Mouse (Mus musculus): ENCODE results near the gene Smc3. TPM values are rescaled to one million over a fixed set of nuclear protein-coding genes. Genes with fewer than 3 reads are reported as not detected.

The Smc3 gene
- total RNA-seq, 1 experiment = 76.0 TPM

GRCm38 (mm10) chr19:53596723-53597474, 3.3 kb upstream of the Smc3 start:
- Histone ChIP-seq H3K4me1 (ENCODE audit: control insufficient read depth in 2 of 2, insufficient read depth in 2 of 2, low read length in 2 of 2, poor library complexity in 1 of 2) (no peaks in the 10 kb centered on the region; a peak in 1 of 4 replicates), H3K27ac (ENCODE audit: insufficient read depth, low read depth, low read length, poor library complexity, severe bottlenecking) (peak overlapping the region; percentile 79)

GRCm38 (mm10) chr19:53600549-53601362, 558 bp downstream of the Smc3 start:
- Histone ChIP-seq H3K4me3 (ENCODE audit: insufficient read depth in 1 of 2, low read depth in 1 of 2, low read length in 2 of 2, poor library complexity in 1 of 2, severe bottlenecking in 1 of 2) (peak overlapping the region; percentile 81 to 86), H3K4me1 (ENCODE audit: control insufficient read depth in 2 of 2, insufficient read depth in 2 of 2, low read length in 2 of 2, poor library complexity in 1 of 2) (peaks cover 0 to 3% of the 10 kb centered on the region in 2 experiments; a peak in 2 of 4 replicates), H3K9me3 (ENCODE audit: control insufficient read depth, insufficient read depth, low read depth, low read length) (no peaks in the 10 kb centered on the region), H3K36me3 (ENCODE audit: control insufficient read depth, insufficient read depth, low read length, poor library complexity, severe bottlenecking) (peaks cover 8% of the 10 kb centered on the region), H3K27ac (ENCODE audit: insufficient read depth, low read depth, low read length, poor library complexity, severe bottlenecking) (peak overlapping the region; percentile 55), H3K9ac (ENCODE audit: insufficient read depth, low read depth, low read length, poor library complexity, severe bottlenecking) (peak overlapping the region; percentile 90)
- TF ChIP-seq ZC3H11A (IDR thresholded peaks at IDR 0.05; ENCODE audit: borderline replicate concordance, low read depth, low read length) (no peak), CHD2 (IDR thresholded peaks at IDR 0.05; ENCODE audit: low read depth, low read length) (no peak), ZNF384 (IDR thresholded peaks at IDR 0.05; ENCODE audit: low read depth, low read length) (no peak), HCFC1 (IDR thresholded peaks at IDR 0.05; ENCODE audit: borderline replicate concordance, insufficient read depth, low read length) (no peak; the same call in 1 of the 2 replicates), MAFK (IDR thresholded peaks at IDR 0.05; ENCODE audit: insufficient read depth, low read depth, low read length) (no peak)
- DNase-seq (ENCODE audit: low read depth, low spot score) = no peak
- in situ Hi-C loops (cut with MboI; ENCODE audit: low sequenced_read_pairs in 2 of 2, unreplicated experiment in 2 of 2) = no loop called here

More at GRCm38 (mm10) chr19:53596723-53597474, 3.3 kb upstream of the Smc3 start:
- 0 out of 2 replicates have a peak, but pooled peaks cover 1% of the 10 kb centered on the region for H3K9me3 ChIP-seq (ENCODE audit: control insufficient read depth, insufficient read depth, low read depth, low read length)
- no peak for TF ChIP-seq MAFK (IDR thresholded peaks at IDR 0.05; ENCODE audit: insufficient read depth, low read depth, low read length)
- no peak for TF ChIP-seq CHD2 (IDR thresholded peaks at IDR 0.05; ENCODE audit: low read depth, low read length)
- TF ChIP-seq HCFC1 (IDR thresholded peaks at IDR 0.05; ENCODE audit: borderline replicate concordance, insufficient read depth, low read length) = no peak
- TF ChIP-seq ZNF384 (IDR thresholded peaks at IDR 0.05; ENCODE audit: low read depth, low read length) = no peak
- no peak for TF ChIP-seq ZC3H11A (IDR thresholded peaks at IDR 0.05; ENCODE audit: borderline replicate concordance, low read depth, low read length)
- in situ Hi-C loops (cut with MboI; ENCODE audit: low sequenced_read_pairs in 2 of 2, unreplicated experiment in 2 of 2) = no loop called here
- no peak overlapping the region for H3K4me3 ChIP-seq (ENCODE audit: insufficient read depth in 1 of 2, low read depth in 1 of 2, low read length in 2 of 2, poor library complexity in 1 of 2, severe bottlenecking in 1 of 2)
- no peak overlapping the region for H3K9ac ChIP-seq (ENCODE audit: insufficient read depth, low read depth, low read length, poor library complexity, severe bottlenecking)
- DNase-seq (ENCODE audit: low read depth, low spot score) = no peak
- H3K36me3 ChIP-seq (ENCODE audit: control insufficient read depth, insufficient read depth, low read length, poor library complexity, severe bottlenecking) = no peaks in the 10 kb centered on the region; the same call in 1 of the 2 replicates

GRCm38 (mm10) chr19:53601363-53601655, 1.1 kb downstream of the Smc3 start:
- Histone ChIP-seq H3K9me3 (ENCODE audit: control insufficient read depth, insufficient read depth, low read depth, low read length) (no peaks in the 10 kb centered on the region), H3K4me1 (ENCODE audit: control insufficient read depth in 2 of 2, insufficient read depth in 2 of 2, low read length in 2 of 2, poor library complexity in 1 of 2) (peaks cover 0 to 3% of the 10 kb centered on the region in 2 experiments; a peak in 2 of 4 replicates), H3K4me3 (ENCODE audit: insufficient read depth in 1 of 2, low read depth in 1 of 2, low read length in 2 of 2, poor library complexity in 1 of 2, severe bottlenecking in 1 of 2) (peak overlapping the region; percentile 81 to 86), H3K27ac (ENCODE audit: insufficient read depth, low read depth, low read length, poor library complexity, severe bottlenecking) (no peak overlapping the region), H3K9ac (ENCODE audit: insufficient read depth, low read depth, low read length, poor library complexity, severe bottlenecking) (peak overlapping the region; percentile 90), H3K36me3 (ENCODE audit: control insufficient read depth, insufficient read depth, low read length, poor library complexity, severe bottlenecking) (peaks cover 8% of the 10 kb centered on the region)
- no peak for DNase-seq (ENCODE audit: low read depth, low spot score)
- no peak for TF ChIP-seq ZC3H11A (IDR thresholded peaks at IDR 0.05; ENCODE audit: borderline replicate concordance, low read depth, low read length)
- in situ Hi-C loops (cut with MboI; ENCODE audit: low sequenced_read_pairs in 2 of 2, unreplicated experiment in 2 of 2) = no loop called here

- no peak overlapping the region for H3K27ac ChIP-seq (ENCODE audit: insufficient read depth, low read depth, low read length, poor library complexity, severe bottlenecking)
- no peak overlapping the region for H3K4me3 ChIP-seq (ENCODE audit: insufficient read depth in 1 of 2, low read depth in 1 of 2, low read length in 2 of 2, poor library complexity in 1 of 2, severe bottlenecking in 1 of 2)
- H3K9me3 ChIP-seq (ENCODE audit: control insufficient read depth, insufficient read depth, low read depth, low read length) = no peaks in the 10 kb centered on the region
- in situ Hi-C loops (cut with MboI; ENCODE audit: low sequenced_read_pairs in 2 of 2, unreplicated experiment in 2 of 2) = no loop called here
- no peak for DNase-seq (ENCODE audit: low read depth, low spot score)
- TF ChIP-seq CHD2 (IDR thresholded peaks at IDR 0.05; ENCODE audit: low read depth, low read length) (no peak), ZC3H11A (IDR thresholded peaks at IDR 0.05; ENCODE audit: borderline replicate concordance, low read depth, low read length) (no peak), ZNF384 (IDR thresholded peaks at IDR 0.05; ENCODE audit: low read depth, low read length) (no peak), MAFK (IDR thresholded peaks at IDR 0.05; ENCODE audit: insufficient read depth, low read depth, low read length) (no peak), HCFC1 (IDR thresholded peaks at IDR 0.05; ENCODE audit: borderline replicate concordance, insufficient read depth, low read length) (no peak)
- H3K4me1 ChIP-seq (ENCODE audit: control insufficient read depth in 2 of 2, insufficient read depth in 2 of 2, low read length in 2 of 2, poor library complexity in 1 of 2) = peaks cover 0 to 8% of the 10 kb centered on the region in 2 experiments; a peak in 2 of 4 replicates
- H3K9ac ChIP-seq (ENCODE audit: insufficient read depth, low read depth, low read length, poor library complexity, severe bottlenecking) = no peak overlapping the region
- H3K36me3 ChIP-seq (ENCODE audit: control insufficient read depth, insufficient read depth, low read length, poor library complexity, severe bottlenecking) = peaks cover 6% of the 10 kb centered on the region
Observed at GRCm38 (mm10) chr19:53608921-53609320, 8.7 kb downstream of the Smc3 start.

Data from ES-E14 (cell line).